Mouse (Mus musculus): ENCODE measurements around the gene Rsrc2.

Rsrc2 gene

GRCm38 (mm10) chr5:123696961-123697360, 52.3 kb downstream of the Rsrc2 start:
- DNase-seq (ENCODE audit: low read depth, low spot score), result no peak

- peak; percentile 90 for DNase-seq (ENCODE audit: low read depth, low spot score)
Measured at GRCm38 (mm10) chr5:123696244-123696643, 53.0 kb downstream of the Rsrc2 start.

- peak; percentile 82 for DNase-seq (ENCODE audit: low read depth, low spot score)
Measured at GRCm38 (mm10) chr5:123694468-123694867, 54.7 kb downstream of the Rsrc2 start.

- DNase-seq (ENCODE audit: low read depth, low spot score), result peak; percentile 53
Measured at GRCm38 (mm10) chr5:123684221-123685144, 64.7 kb downstream of the Rsrc2 start, which contains the start of gene Clip1. Gene Clip1, minus strand, starts transcription at chr5:123684618.

- DNase-seq (ENCODE audit: low read depth, low spot score), result peak; percentile 42
Measured at GRCm38 (mm10) chr5:123683377-123684220, 65.6 kb downstream of the Rsrc2 start.

GRCm38 (mm10) chr5:123683043-123683376, 66.2 kb downstream of the Rsrc2 start:
- DNase-seq (ENCODE audit: low read depth, low spot score), result peak; percentile 87

- DNase-seq (ENCODE audit: low read depth, low spot score), result peak; percentile 46
Measured at GRCm38 (mm10) chr5:123682372-123682771, 66.8 kb downstream of the Rsrc2 start.

GRCm38 (mm10) chr5:123679546-123680263, 69.5 kb downstream of the Rsrc2 start:
- peak; percentile 87 for DNase-seq (ENCODE audit: low read depth, low spot score)

- DNase-seq (ENCODE audit: low read depth, low spot score), result peak; percentile 40
Measured at GRCm38 (mm10) chr5:123679106-123679505, 70.1 kb downstream of the Rsrc2 start.
